Mouse (Mus musculus): ENCODE results near the gene Rora. TPM values are rescaled to one million over a fixed set of nuclear protein-coding genes. Genes with fewer than 3 reads are reported as not detected.
A peak's percentile ranks its signal among the peaks of the same experiment; 100 is the strongest.

Rora gene
- polyA plus RNA-seq, 1 experiment from 2014 or later: 2.7 TPM

GRCm38 (mm10) chr9:69296418-69296817 lies 642.8 kb downstream of the Rora start:
- Histone ChIP-seq H3K9ac (no peak overlapping the region), H3K9me3 (replicated peaks) (no peaks in the 10 kb centered on the region), H3K4me3 (replicated peaks) (no peak overlapping the region), H3K27me3 (peaks cover 20% of the 10 kb centered on the region), H3K4me2 (no peak overlapping the region), H3K4me1 (replicated peaks) (peaks cover 12% of the 10 kb centered on the region), H3K36me3 (no peaks in the 10 kb centered on the region), H3K27ac (no peak overlapping the region)
- WGBS (ENCODE audit: insufficient replicate concordance): 13% methylated on average over 2 of the region's 2 CpGs
- ATAC-seq (ENCODE audit: low read depth) (no peak), DNase-seq (no peak)

GRCm38 (mm10) chr9:69297766-69298375 lies 644.3 kb downstream of the Rora start:
- no peak for ATAC-seq (ENCODE audit: low read depth)
- Histone ChIP-seq H3K36me3 (no peaks in the 10 kb centered on the region), H3K27ac (no peak overlapping the region), H3K9me3 (replicated peaks) (no peaks in the 10 kb centered on the region), H3K4me1 (replicated peaks) (peaks cover 17% of the 10 kb centered on the region), H3K4me2 (no peak overlapping the region), H3K4me3 (replicated peaks) (no peak overlapping the region), H3K27me3 (peaks cover 6% of the 10 kb centered on the region), H3K9ac (no peak overlapping the region)
- DNase-seq: no peak
- 38% methylated on average over 7 of the region's 7 CpGs for WGBS (ENCODE audit: insufficient replicate concordance)

DNA sequence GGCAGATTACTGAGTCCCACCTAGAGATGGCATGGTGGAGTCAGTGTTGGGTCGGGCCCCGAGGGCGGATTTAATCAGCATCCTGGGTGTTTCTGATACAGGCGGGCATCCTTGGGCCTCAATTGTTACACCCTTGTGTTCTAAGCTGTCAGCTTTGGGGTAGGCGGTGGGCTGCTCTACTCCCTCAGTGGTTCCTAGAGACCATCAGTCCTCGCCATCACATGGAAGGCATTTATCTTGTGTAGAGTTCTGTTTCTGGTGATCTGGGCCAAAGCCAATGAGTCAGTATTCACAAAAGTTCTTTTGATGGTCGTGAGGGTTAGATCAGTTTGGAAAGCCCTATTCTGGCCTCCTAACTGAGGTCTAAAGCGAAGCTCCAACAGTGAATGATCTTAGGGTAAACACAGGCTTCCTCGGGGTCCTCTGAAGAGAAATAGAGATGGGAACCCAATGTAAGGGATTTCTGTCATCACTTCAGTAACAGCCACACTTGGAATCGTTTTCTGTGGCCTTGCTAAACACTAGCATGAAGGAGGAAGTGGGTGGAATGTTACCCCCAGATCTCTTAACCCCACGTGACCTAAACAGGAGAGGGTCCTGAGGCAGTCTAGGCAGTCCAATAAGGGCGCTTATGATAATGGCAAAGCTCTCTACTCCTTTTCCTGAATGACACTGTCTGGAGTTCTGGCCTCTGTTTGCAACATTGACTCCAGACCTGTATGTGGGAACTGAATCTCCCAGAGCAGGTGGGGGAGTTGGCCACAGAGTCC lies 645.2 kb downstream of the Rora start:
- Histone ChIP-seq H3K9ac (no peak overlapping the region), H3K4me1 (replicated peaks) (peaks cover 17% of the 10 kb centered on the region), H3K9me3 (replicated peaks) (no peaks in the 10 kb centered on the region), H3K27ac (no peak overlapping the region), H3K27me3 (no peaks in the 10 kb centered on the region), H3K4me2 (no peak overlapping the region), H3K4me3 (replicated peaks) (no peak overlapping the region), H3K36me3 (no peaks in the 10 kb centered on the region)
- ATAC-seq (ENCODE audit: low read depth) (no peak), DNase-seq (no peak)
- WGBS (ENCODE audit: insufficient replicate concordance): 51% methylated on average over 12 of the region's 12 CpGs

- WGBS (ENCODE audit: insufficient replicate concordance): 36% methylated on average over 2 of the region's 2 CpGs
- Histone ChIP-seq H3K27me3 (no peaks in the 10 kb centered on the region), H3K9ac (no peak overlapping the region), H3K4me3 (replicated peaks) (no peak overlapping the region), H3K9me3 (replicated peaks) (no peaks in the 10 kb centered on the region), H3K36me3 (no peaks in the 10 kb centered on the region), H3K4me2 (no peak overlapping the region), H3K4me1 (replicated peaks) (peaks cover 17% of the 10 kb centered on the region), H3K27ac (no peak overlapping the region)
- ATAC-seq (ENCODE audit: low read depth) (peak; percentile 48; the same call in 1 of the 2 replicates), DNase-seq (no peak)
These were observed 645.9 kb downstream of the Rora start for GRCm38 (mm10) chr9:69299484-69299883.

DNA sequence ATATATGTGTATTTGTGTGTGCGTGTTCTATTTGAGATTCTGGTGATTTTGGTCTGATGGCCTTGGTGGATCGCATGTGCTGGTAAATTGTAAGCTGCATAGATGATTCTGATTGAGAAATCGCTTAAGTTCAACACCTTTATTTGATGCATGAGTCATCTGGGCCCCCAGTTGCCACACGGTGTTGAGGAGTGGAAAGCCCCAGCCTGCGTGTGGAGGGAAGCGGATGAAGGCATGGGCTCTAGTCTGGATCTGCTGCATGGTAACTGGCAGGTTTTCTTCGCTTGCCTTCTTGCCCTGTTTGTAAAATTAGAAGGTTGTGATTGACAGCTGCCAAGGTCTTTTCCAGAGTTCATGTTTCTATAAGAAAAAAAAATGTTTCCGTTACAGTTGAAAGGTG lies 646.7 kb downstream of the Rora start:
- WGBS (ENCODE audit: insufficient replicate concordance): 71% methylated on average over 8 of the region's 8 CpGs
- Histone ChIP-seq H3K36me3 (no peaks in the 10 kb centered on the region), H3K4me1 (replicated peaks) (peaks cover 17% of the 10 kb centered on the region), H3K4me2 (no peak overlapping the region), H3K4me3 (replicated peaks) (no peak overlapping the region), H3K27ac (no peak overlapping the region), H3K9ac (no peak overlapping the region), H3K9me3 (replicated peaks) (no peaks in the 10 kb centered on the region), H3K27me3 (no peaks in the 10 kb centered on the region)
- ATAC-seq (ENCODE audit: low read depth): no peak
- DNase-seq: no peak

DNA sequence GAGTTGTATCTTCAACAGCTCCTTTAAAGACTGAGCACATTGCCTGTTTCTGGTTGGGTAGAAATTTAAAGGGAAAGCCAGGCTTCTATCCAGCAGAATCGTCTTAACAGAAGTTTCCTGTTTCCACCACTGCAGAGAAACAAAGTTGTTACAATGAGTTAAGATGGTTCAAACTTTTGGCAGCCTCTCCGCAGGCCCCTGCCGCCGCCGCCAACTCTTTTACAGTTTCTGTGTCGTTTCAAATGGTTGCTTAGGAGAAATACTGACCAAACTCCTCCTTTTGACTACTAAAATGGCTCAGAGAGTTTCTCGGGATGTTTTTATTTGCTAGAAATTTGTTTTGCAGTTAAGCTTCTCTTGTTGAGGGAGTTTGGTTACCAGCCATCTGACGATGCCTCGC lies 647.9 kb downstream of the Rora start:
- DNase-seq (no peak), ATAC-seq (ENCODE audit: low read depth) (no peak)
- 28% methylated on average over 9 of the region's 9 CpGs for WGBS (ENCODE audit: insufficient replicate concordance)

DNA sequence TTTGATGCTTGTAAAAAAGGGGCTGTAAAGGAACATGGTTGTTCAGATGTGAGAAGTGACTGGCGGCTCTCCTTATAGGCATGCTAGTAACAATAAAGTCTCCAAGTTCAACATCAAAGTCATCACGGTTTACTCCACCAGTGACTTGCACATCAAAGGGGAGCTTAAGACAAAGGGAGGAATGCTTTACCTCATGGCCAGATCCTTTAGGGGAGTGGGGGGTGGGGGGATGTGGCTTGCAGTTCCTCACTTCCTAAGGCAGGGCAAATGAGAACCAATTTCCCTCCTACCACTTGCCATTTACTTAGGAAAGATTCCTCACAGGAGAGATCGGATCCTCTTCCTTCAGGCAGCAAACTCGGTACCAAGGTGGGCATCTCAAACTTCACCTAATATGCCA lies 648.4 kb downstream of the Rora start:
- H3K27me3 ChIP-seq: no peaks in the 10 kb centered on the region
- peaks cover 24% of the 10 kb centered on the region for H3K4me1 ChIP-seq (replicated peaks)
- no peaks in the 10 kb centered on the region for H3K9me3 ChIP-seq (replicated peaks)
- no peak for DNase-seq
- H3K4me2 ChIP-seq: no peak overlapping the region
- H3K9ac ChIP-seq: no peak overlapping the region
- H3K36me3 ChIP-seq: no peaks in the 10 kb centered on the region
- H3K27ac ChIP-seq: no peak overlapping the region
- H3K4me3 ChIP-seq (replicated peaks): no peak overlapping the region
- ATAC-seq (ENCODE audit: low read depth): no peak
- WGBS (ENCODE audit: insufficient replicate concordance): 28% methylated on average over 4 of the region's 4 CpGs

More for the DNA sequence above, 647.9 kb downstream of the Rora start:
- Histone ChIP-seq H3K36me3 (no peaks in the 10 kb centered on the region), H3K4me2 (no peak overlapping the region), H3K9ac (no peak overlapping the region), H3K4me1 (replicated peaks) (peaks cover 19% of the 10 kb centered on the region), H3K9me3 (replicated peaks) (no peaks in the 10 kb centered on the region), H3K27ac (no peak overlapping the region), H3K27me3 (no peaks in the 10 kb centered on the region), H3K4me3 (replicated peaks) (no peak overlapping the region)

DNA sequence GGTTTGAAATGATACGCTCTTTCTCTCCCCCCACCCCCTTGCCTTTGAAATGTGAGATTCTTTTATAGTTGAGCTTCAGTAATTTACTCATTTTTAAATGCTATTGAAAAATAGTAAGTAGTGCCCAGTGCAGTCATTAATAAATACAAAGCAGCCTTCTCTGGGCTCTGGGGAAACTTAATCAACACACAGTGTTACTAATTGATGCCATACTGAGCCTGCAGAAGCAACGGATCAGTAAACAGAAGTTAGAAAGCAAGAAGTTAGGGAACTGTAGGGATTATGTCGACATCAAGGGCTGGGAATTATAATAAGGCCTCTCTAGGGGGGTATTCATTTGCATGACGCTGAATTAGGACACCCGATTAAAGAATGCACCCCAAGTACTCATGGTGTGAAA lies 649.3 kb downstream of the Rora start:
- H3K9me3 ChIP-seq (replicated peaks): no peaks in the 10 kb centered on the region
- H3K36me3 ChIP-seq: no peaks in the 10 kb centered on the region
- H3K4me1 ChIP-seq (replicated peaks): peaks cover 25% of the 10 kb centered on the region
- no peak overlapping the region for H3K9ac ChIP-seq
- no peak overlapping the region for H3K27ac ChIP-seq
- ATAC-seq (ENCODE audit: low read depth) (no peak), DNase-seq (no peak)
- no peak overlapping the region for H3K4me3 ChIP-seq (replicated peaks)
- H3K27me3 ChIP-seq: no peaks in the 10 kb centered on the region
- no peak overlapping the region for H3K4me2 ChIP-seq
- 45% methylated on average over 5 of the region's 5 CpGs for WGBS (ENCODE audit: insufficient replicate concordance)

DNA sequence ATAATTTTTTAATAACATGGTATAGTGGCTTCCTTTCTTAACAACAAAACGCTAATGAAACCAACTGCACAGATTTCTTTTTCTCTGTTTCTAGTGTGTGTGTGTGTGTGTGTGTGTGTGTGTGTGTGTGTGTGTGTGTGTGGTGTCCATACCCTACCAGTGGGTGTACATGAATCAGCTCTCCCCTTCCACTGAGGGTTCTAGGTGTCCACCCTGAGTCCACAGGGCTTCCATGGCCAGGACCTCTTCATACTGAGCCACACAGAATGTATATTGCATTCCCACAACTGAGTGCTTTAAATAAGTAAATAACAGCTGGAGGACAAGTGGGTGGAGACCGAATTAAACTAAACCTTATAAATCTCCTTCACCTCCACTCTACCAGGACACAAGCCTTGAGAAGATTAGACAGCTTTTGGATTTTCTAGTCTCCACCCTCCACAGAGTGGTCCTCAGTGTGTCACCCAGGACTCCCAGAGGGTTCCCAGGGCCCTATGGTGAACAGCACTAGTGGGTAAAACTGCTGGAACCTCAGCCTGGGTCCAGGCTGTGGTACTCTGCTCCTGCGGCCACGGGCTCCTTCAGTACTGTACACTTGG lies 649.9 kb downstream of the Rora start:
- no peak overlapping the region for H3K4me3 ChIP-seq (replicated peaks)
- H3K27ac ChIP-seq: no peak overlapping the region
- H3K9ac ChIP-seq: no peak overlapping the region
- no peak overlapping the region for H3K4me2 ChIP-seq
- DNase-seq: no peak
- H3K36me3 ChIP-seq: no peaks in the 10 kb centered on the region
- no peak for ATAC-seq (ENCODE audit: low read depth)
- H3K4me1 ChIP-seq (replicated peaks): peaks cover 24% of the 10 kb centered on the region
- 71% methylated on average over 4 of the region's 4 CpGs for WGBS (ENCODE audit: insufficient replicate concordance)
- no peaks in the 10 kb centered on the region for H3K27me3 ChIP-seq
- H3K9me3 ChIP-seq (replicated peaks): no peaks in the 10 kb centered on the region

GRCm38 (mm10) chr9:69303962-69304361 lies 650.4 kb downstream of the Rora start:
- 69% methylated on average over 4 of the region's 4 CpGs for whole genome bisulfite sequencing (ENCODE audit: insufficient replicate concordance)
- no peaks in the 10 kb centered on the region for H3K27me3 ChIP-seq
- DNase-seq (no peak), ATAC-seq (ENCODE audit: low read depth) (no peak)
- no peaks in the 10 kb centered on the region for H3K9me3 ChIP-seq (replicated peaks)
- H3K4me3 ChIP-seq (replicated peaks): no peak overlapping the region
- H3K27ac ChIP-seq: no peak overlapping the region
- H3K36me3 ChIP-seq: no peaks in the 10 kb centered on the region
- H3K4me1 ChIP-seq (replicated peaks): peaks cover 20% of the 10 kb centered on the region
- H3K9ac ChIP-seq: no peak overlapping the region
- no peak overlapping the region for H3K4me2 ChIP-seq

DNA sequence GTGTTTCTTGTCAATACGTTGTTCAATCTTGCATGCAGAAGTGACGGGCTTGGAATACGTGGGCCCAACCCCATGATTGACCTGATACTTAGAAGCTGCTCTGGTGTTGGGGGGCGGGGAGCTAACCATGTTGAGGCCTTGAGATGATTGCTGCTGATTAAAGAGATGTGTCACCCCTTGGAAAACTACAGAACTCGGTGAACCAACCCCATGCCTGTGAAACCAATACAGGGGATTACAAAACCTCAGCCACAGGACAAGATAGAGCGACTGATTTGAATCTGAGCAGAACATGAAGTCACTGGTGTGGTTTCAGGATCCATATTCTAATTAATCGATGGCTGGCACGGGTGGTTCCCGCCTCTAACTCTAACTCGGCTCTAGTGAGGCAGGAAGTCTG lies 650.9 kb downstream of the Rora start:
- Histone ChIP-seq H3K4me2 (no peak overlapping the region), H3K9me3 (replicated peaks) (no peaks in the 10 kb centered on the region), H3K9ac (no peak overlapping the region), H3K4me3 (replicated peaks) (no peak overlapping the region), H3K27me3 (no peaks in the 10 kb centered on the region), H3K36me3 (no peaks in the 10 kb centered on the region), H3K4me1 (replicated peaks) (peaks cover 18% of the 10 kb centered on the region), H3K27ac (no peak overlapping the region)
- 39% methylated on average over 10 of the region's 10 CpGs for WGBS (ENCODE audit: insufficient replicate concordance)
- ATAC-seq (ENCODE audit: low read depth) (no peak), DNase-seq (no peak)

All from liver, embryonic 13.5 days (tissue).